Mouse (Mus musculus) heart, adult 9 months (tissue): Measurements from ENCODE around the gene Pex11b.
"Not testable (repeated sequence)": the region's sequence is repeated elsewhere in the genome, so short reads cannot be mapped to it uniquely, and the experiment has no call there.

ENCODE experiments used
- DNase-seq, 2 experiments: peaks; one replicate each; pipeline ENCODE4 v3.0.0; 2022; ENCODE audit warnings: low spot score in 2 of 2

Pex11b gene

DNA sequence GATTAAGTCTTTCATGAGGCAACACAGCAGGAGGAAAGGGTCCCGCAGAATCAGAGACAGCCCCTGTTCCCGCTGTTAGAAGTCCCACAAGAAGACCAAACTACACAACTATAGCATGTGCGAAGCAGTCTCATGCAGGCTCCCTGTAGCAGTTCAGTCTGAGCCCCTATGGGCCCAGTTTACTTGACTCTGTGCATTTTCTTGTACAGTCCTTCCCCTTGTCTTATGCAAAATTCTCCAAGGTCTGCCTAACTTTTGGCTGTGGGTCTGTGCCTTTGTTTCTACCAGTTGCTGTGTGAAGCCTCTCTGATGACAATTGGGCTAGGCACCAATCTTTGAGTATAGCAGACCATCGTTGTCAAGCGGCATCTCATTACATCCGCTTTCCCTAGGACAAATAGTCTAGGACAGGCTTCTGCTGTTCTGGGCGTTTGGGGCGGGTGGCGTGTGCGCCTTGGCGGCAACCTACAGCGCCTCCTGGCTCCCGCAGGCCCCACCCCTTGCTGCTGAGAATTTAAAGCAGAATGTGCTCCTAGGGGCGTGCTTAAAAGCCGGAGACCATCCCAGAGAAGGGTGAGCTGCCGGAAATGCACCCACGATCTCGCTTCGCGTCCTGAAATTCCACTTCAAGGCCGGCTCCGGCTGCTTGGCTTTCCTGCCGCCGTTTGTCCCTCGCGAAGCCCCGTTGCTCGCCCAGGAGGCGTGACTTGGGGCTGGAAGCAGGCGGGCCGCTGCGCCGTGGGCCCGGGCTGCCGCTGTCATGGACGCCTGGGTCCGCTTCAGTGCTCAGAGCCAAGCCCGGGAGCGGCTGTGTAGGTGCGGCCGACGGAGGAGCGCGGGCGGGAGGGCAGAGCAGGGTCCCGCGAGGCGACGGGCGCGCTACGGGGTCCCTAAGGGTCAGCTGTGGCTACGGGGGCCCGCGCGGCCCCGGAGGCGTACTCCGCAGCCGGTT, at the start of gene Pex11b, which contains the start of gene Gm42957:
TSS of gene Pex11b (plus strand) at position 449 of the 952 bp plus-strand sequence.
TSS of gene Gm42957 (plus strand) at position 547 of the 952 bp plus-strand sequence.
- peak; percentile 89 to 92 for DNase-seq

DNA sequence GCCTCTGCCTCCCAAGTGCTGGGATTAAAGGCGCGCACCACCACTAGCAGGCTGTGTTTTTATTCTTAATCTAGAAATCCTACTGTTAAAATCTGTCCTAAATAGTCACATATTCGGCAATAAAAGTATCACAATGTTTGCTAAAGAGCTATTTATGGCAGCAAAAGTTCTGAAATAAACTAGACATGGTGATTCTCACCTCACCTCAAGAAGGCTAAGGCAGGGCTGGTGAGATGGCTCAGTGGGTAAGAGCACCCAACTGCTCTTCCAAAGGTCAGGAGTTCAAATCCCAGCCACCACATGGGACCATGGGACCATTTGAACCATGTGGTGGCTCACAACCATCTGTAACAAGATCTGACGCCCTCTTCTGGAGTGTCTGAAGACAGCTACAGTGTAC, 44.5 kb upstream of the Pex11b start:
- no peak for DNase-seq

DNA sequence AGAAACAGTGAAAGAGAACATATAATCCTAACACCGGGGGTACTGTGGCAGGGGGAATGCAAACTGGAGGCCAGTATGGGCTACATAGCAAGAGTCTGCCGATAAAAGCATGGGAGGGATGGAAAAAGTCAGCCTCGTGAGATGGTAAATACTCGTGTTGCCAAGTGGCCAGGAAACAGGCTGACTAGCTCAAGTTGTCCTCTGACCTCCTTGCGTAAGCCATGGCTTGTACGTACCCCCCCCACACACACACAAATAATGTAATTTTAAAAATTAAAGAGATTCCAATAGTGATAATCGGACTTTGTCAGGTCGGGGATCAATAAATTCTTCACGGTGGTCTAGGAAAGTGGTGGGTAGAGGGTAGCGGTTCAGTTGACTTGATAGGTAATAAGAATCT, 41.8 kb upstream of the Pex11b start:
- no peak for DNase-seq

DNA sequence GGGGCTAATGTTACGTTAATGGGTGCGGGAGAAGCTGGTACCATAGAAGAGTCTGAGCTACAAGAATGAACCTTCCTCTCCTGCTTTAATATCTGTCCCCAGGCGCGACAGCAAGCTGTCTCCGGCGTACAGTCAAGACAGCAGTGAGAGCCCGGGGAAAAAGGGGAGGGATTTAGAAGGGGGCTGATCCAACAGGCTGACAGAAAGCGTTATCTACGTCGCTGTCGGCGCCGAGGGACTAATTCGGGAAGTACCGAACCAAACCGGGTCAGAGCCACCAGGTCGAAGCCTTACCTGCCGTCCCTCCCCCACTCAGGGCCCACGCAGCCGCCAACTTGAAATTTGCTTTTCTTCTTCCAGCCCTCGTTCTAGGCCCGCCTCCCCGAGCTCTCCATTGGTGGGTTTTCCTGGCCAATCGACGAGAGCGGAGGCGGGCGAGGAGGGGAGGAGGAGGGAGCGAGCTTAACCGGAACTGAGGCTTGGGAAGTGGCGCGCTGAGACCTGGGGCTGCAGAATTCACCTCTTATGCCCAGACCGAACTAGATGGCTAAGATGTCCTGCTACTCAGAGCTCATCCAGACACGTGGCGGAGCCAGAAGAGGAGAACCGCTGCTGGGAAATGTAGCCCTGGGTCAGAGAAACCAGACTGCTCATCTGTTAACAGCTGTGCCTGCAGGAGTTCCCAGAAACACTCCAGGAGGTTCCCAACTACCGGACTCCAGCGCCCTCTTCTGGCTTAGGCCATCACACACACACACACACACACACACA, 41.2 kb upstream of the Pex11b start, which contains the start of gene Polr3gl:
TSS of gene Polr3gl (minus strand) at position 392 of the 771 bp plus-strand sequence.
- peak; percentile 95 to 96 for DNase-seq

DNA sequence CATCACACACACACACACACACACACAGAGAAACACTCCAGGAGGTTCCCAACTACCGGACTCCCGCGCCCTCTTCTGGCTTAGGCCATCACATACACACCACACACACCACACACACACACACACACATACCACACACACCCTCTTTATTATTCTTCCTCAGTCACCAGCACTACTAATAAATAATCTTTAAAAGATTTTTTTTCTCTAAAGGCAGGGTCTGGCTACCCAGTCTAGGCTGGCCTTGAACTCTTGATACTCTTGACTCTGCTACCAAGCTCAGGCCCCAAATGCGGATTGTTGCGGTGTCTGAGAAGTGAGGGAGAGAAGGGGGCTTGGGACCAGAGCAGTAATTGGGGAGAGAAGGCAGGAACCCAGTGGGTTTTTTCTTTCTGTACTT, 40.3 kb upstream of the Pex11b start:
- no peak for DNase-seq

DNA sequence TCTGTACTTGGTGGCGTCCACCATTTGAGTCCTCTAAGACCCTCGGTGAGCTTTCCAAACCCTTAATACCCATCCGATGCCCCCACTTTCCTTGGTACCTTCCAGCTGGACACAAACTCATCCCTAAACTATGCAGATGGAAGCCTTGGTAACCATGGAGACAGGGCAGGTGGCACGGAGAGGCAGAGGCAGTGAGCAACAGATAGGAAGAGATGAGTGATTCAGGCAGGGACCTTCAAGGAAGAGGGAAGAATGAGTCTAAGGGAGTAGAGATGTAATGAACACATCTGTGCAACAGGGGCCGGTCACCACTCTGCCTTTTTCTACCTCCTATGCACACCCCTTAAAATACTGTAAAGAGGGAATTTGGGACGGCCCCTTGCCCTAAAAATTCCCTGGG, 39.5 kb upstream of the Pex11b start:
- no peak for DNase-seq

DNA sequence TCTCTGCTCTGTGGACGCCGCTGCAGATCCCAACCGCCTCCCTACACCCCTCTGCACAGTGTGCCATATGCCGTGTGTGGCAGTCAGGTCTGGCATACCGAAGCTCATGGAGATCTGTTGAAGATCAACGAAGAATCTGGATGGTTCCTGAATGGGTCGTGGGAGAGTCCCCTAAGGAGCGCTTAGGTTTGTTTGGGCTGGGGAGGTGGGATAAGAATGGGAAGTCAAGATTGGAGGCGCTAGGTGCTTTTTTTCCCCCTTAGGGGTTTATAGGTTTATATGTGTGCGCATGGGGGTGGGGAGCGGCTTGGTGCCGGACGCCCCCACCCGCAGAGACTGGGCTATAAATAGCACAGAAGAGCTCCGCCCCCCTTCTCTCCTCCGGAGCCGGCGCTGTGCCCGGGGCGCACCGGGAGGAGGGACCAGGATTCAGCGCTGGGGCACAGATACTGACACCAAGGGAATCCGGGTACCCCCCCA, 38.9 kb upstream of the Pex11b start, which contains the start of gene Ankrd34a:
TSS of gene Ankrd34a (plus strand) at position 409 of the 480 bp plus-strand sequence.
- DNase-seq, result peak; percentile 56 to 65

DNA sequence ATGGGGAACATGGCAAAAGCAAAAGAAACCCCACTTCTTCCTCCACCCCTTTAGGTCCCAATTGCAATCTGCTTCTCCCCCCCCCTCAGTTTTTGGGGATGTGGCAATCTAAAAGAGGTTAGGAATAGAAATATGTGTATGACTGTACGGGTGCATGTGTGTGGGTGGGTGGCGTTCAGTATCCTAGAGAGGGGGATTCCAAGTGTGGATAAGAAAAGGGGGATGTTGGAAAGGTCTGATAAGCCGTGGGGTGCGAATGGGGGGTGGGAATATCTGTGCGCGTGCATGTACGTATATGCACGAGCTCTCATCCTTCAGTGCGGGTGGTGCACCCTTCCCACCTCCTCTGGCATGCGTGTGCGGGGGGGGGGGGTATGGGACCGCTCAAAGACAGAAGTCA, 38.3 kb upstream of the Pex11b start:
- DNase-seq, result no peak

DNA sequence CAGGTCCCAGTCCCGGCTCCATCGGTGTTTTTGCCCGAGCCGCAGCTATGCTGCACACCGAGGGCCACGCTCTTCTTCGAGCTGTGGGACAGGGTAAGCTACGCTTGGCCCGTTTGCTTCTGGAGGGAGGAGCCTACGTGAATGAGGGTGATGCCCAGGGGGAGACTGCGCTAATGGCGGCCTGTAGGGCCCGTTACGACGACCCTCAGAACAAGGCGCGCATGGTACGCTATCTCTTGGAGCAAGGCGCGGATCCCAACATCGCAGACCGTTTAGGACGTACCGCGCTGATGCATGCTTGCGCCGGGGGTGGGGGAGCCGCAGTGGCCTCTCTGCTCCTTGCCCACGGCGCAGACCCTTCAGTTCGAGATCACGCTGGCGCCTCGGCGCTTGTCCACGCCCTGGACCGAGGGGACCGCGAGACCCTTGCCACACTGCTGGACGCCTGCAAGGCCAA, 37.7 kb upstream of the Pex11b start:
- DNase-seq, result peak in 1 of 2 experiments; percentile 36

DNA sequence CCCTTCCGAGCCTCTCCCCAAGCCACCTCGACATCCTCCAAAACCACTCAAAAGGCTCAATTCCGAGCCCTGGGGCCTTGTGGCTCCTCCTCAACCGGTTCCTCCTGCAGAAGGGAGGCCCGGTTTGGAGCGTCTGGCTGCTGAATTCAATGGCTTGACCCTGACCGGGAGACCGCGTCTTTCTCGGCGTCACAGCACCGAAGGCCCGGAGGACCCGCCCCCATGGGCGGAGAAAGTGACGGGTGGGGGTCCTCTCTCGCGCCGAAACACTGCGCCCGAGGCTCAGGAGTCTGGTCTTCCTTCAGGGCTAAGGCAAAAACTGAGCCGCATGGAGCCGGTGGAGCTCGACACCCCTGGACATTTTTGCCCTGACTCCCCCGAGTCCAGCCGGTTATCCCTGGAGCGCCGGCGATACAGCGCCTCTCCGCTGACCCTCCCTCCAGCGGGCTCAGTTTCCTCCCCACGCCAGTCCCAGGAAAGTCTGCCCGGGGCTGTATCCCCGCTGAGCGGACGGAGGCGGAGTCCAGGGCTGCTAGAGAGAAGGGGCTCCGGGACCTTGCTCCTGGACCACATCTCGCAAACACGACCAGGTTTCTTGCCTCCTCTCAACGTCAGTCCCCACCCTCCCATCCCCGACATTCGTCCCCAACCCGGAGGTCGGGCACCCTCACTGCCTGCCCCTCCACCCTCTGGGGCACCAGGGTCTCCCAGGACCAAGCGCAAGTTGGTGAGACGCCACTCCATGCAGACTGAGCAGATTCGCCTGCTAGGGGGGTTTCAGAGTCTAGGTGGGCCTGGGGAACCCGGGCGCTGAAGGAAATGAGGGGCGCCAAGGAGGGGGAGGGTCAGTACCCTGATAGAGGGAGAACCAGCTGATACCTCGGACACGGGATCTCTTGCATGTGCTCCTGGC, 36.8 kb upstream of the Pex11b start:
- DNase-seq, result peak; percentile 85 to 88

DNA sequence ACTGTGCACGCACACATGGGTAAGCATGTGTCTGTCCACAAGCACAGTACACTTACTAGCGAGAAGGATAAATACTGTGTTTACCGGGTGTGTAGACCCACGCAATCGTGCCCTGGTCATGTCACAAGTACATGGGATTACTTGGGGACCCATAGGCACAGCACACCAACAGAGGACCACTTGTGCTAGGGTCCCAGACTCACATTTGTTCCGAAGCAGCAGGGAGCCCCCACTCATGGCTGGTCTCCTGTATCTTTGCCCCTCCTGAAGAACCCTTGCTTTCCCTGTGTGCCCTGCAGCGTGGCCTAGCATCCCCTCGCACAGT, 36.1 kb upstream of the Pex11b start:
- DNase-seq, result no peak

DNA sequence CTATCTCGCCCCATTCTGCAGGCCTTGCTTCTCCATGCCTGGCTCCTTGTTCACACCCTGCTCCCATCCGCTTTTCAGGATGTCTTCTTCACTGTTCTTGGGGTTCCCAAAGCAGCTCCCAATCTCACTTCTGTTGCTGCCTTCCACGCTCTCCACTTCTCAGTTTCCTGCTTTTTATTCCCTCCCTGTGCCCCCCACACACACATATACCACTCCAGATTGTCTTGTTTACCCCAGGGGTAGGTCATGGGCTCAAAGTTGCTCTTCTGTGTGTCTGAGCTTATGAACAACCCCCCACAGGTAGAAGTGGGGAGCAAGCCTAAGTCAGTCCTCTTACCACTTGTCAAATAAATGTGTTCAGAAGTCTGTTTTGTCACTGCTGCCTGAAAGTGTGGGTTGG, 35.8 kb upstream of the Pex11b start:
- no peak for DNase-seq

DNA sequence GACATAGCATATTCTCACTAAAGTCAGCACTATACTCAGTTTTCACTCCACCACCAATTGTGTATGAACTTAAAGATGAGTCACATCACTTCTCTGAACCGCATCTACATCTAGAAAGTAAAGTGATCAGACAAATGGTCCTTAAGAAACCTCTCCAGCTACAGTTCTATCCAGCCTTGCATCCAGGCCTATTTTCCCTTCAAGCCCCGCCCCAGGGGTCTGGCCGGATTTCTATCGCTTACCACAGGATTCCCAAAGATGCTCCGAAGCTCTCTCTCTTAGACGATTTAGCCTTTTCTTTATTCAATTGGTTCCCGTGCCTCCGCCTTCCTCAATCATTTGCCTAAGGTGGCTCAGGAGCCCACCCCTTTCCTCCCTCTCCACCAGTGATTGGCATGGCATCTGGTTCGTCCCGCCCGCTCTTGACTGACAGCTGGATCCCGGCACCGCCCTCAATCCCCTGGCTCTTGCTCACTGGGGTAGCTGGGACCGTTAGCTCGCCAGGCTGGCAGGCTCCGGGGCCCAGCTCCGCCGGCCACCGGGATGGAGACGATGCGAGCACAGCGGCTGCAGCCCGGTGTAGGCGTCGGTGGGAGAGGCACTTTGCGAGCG, 34.4 kb upstream of the Pex11b start, which contains the start of gene Lix1l:
TSS of gene Lix1l (plus strand) at position 511 of the 612 bp plus-strand sequence.
- peak; percentile 97 to 98 for DNase-seq

DNA sequence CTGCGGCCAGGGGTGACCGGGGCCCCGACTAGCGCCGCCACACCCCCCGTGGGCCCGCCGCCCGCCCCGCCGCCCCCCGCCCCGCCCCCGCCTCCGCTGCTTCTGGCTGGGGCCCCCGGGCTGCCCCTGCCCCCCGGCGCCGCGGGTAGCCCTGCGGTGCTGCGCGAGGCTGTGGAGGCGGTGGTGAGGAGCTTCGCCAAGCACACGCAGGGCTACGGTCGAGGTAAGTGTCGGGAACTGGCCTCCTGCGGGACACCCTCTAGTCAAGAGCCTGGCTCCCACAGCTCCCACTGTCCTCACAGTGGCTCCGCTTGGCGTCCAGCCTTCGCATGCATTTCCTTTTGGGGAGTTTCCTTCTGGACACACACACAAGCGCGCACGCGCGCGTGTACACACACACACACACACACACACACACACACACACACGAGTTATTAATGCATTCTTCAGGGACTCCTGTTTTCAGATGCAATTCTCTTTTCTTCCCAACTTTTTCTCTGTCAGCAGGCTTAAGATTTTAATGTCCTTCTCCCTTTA, 33.9 kb upstream of the Pex11b start:
- DNase-seq, result peak; percentile 83

DNA sequence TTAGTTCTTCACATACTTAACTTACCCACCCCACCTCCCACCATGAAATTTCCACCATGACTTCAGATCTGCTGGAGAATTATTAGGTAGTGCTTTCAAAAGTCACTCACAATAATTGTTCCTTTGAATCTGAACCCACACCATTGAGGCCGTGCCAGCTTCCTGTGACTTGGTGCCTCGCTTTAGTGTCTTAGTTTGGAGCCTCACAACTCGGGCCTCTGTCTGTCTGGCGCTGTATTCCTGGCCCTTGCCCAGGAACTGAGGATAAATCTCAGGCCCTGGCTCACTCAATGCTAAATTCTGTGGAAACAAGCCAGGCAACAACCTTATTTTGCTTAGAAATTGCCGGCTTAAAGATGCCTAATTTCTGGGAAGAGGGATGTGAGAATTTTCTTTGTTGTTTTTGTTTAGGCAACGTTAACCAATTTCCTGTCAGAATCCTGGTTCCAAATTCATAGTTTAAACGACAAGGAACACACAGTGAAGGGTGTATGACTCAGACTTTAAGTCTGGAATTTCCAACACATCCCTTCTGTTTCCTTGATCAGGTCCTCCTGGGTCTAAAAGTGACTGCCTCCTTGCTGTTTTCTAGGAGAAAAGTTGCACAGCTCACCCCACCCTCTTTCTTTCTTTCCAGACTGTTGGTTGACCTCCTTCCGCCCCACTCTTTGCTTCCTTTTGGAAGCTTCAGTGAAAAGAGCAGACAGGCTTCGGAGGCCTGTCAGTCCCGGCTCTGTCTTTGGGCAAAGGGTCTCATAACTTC, 33.1 kb upstream of the Pex11b start:
- peak; percentile 39 to 47 for DNase-seq

DNA sequence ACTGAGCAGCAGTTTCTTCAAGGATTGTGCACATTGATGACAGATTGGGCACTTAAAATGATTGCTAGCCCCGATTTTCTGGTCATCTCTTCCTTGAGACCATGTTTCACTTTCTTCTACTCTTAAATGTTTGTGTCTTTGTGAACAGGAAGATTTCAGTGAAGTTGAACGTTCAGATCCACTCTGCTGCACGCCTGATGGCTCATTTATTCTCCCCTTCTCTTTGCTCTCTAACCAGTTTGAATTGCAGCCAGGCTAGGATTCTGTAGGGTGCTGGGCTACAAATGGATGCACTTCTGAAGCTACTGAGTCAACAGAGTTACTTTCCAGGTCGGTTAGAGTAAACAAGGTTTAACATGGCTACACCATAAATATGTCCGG, 32.5 kb upstream of the Pex11b start:
- DNase-seq, result no peak

DNA sequence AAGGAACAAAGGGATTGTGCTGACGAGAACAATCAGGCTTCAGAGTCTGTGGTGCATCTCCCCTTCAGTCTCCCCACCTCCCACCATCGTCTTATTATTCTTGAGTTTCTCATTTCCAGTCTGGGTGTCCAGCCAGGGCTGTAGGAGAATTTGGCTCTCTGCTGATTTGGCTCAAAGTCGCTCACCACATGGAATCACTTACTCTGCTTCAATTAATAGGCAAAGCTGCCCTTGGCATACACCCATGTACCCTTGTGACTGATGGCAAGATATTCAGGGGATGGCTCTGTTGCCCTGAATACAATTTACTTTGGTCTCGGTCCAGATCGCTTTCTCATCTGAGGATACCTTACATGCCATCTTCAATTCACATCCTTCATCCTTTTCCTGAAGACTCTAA, 31.9 kb upstream of the Pex11b start:
- DNase-seq, result no peak

DNA sequence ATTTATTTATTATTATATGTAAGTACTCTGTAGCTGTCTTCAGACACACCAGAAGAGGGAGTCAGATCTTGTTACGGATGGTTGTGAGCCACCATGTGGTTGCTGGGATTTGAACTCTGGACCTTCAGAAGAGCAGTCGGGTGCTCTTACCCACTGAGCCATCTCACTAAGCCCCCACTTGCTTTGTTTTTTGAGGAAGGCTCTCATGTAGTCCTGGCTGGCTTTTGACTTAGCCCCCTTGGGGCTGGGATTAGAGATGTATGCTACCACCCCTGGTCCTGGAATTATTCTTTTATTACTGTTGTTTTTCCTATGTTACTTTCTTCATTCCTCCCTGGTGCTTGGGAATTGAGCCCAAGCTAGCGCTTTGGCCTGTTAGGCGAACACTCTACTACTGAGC, 29.2 kb upstream of the Pex11b start:
- DNase-seq, result not testable (repeated sequence)

DNA sequence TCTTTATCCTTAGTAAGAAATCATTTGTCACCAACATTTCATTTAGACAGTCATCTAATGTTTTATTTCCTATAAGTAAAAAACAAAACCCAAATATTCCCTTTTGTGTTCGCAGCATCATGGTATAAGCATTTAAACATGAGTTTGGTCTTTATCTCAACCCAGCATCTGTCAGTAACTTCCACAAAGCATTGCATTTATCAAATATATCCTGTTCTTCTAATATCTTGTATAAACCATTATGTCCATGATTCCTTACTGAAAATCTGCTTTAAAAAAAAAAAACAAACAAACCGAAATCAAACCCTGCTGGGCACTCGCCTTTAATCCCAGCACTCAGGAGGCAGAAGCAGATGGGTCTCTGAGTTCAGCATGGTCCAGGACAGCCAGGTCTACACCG, 28.6 kb upstream of the Pex11b start:
- no peak for DNase-seq

DNA sequence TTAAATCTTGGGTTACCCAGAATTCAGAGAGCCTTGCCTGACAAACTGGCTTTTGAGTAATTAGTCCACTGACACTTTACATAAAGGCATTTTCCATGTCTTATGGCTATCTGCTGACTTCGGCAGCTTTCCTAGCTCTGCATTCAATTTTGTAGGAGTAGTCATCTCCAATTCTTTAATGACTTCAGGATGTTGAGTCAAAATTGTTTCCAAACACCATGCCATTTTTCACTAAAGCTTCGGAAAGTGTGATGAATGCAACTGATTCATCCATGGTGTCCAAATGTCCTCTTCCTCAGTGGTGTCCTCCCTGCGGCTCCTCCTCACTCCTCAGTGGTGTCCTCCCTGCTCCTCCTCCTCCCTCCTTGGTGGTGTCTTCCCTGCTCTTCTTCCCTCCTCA, 17.2 kb upstream of the Pex11b start:
- DNase-seq, result no peak
